Mouse (Mus musculus): ENCODE data around the gene Grb2.

DNA sequence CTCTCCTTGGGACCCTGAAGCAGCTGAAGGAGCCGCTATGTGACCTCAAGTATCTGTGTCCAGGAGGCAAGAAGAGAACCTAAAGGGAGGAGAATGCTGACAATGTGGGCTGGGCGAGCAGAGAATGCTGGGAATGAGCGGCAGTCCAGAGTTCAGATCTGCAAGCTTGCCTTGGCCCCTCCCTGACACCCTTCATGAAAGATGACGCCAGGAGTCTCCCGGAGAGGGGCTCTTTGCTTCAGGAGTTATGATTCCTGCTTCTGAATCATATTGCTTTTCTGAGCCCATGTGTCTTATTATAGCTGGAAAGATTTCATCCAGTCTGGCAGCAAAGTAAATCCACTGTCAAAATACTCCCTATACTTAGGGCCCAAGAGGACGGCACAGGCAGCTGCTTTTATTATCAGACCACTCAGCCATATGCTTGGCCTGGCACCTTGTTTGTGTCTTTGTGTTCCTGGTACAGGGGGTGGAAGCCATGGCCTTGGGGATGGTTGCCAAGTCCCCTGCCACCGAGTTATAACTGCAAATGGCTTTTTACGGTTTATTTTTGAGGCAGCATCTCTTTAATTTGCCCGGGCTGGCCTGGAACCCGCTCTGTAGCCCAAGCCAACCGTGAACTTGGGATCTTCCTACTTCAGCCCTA lies 25.8 kb upstream of the Grb2 start:
- no peak for TF ChIP-seq POLR2A (IDR thresholded peaks at IDR 0.05; ENCODE audit: insufficient read depth, low read depth, low read length)
- no peak for TF ChIP-seq CTCF (IDR thresholded peaks at IDR 0.05; ENCODE audit: insufficient read depth, low read depth, low read length)
